Mouse (Mus musculus) stomach, postnatal 0 days (tissue): ENCODE data around the gene Taf1c.

Source experiments
- CTCF ChIP-seq: IDR thresholded peaks from 2 replicates; pipeline ENCODE4 v1.5.1; 2016; ENCODE audit warnings: antibody characterized with exemption, low read depth, mild to moderate bottlenecking, moderate library complexity
- EP300 ChIP-seq: optimal IDR thresholded peaks from 2 replicates; pipeline ENCODE3; 2016; ENCODE audit warnings: antibody characterized with exemption

- TF ChIP-seq CTCF (no peak), EP300 (no peak)
These were observed 38.7 kb downstream of the Taf1c start for GRCm38 (mm10) chr8:119566367-119566766.
